Mouse (Mus musculus): ENCODE data around the gene Bcl2. TPM values are rescaled to one million over a fixed set of nuclear protein-coding genes. Genes with fewer than 3 reads are reported as not detected.
A peak's percentile ranks its signal among the peaks of the same experiment; 100 is the strongest.

Gene Bcl2
- total RNA-seq, 4 experiments from 2014 or later = 3.7 to 5.4 (median 4.2) TPM

GRCm38 (mm10) chr1:106714530-106714981 is 482 bp upstream of the Bcl2 start:
- no peak for DNase-seq (ENCODE audit: low spot score)

GRCm38 (mm10) chr1:106712330-106712729 is 1.7 kb downstream of the Bcl2 start:
- peak; percentile 67 for DNase-seq (ENCODE audit: low spot score)

- no peak for DNase-seq (ENCODE audit: low spot score)
Observed at GRCm38 (mm10) chr1:106711356-106712125, 2.5 kb downstream of the Bcl2 start.

- no peak for DNase-seq (ENCODE audit: low spot score)
Observed at GRCm38 (mm10) chr1:106710202-106710601, 3.9 kb downstream of the Bcl2 start.

- no peak for DNase-seq (ENCODE audit: low spot score)
Observed at GRCm38 (mm10) chr1:106707036-106707880, 6.8 kb downstream of the Bcl2 start.

- no peak for DNase-seq (ENCODE audit: low spot score)
Observed at GRCm38 (mm10) chr1:106703183-106703582, 10.9 kb downstream of the Bcl2 start.

- no peak for DNase-seq (ENCODE audit: low spot score)
Observed at GRCm38 (mm10) chr1:106702471-106703175, 11.5 kb downstream of the Bcl2 start.

GRCm38 (mm10) chr1:106700520-106701114 is 13.5 kb downstream of the Bcl2 start:
- DNase-seq (ENCODE audit: low spot score) = no peak

- no peak for DNase-seq (ENCODE audit: low spot score)
Observed at GRCm38 (mm10) chr1:106696472-106696871, 17.6 kb downstream of the Bcl2 start.

- no peak for DNase-seq (ENCODE audit: low spot score)
Observed at GRCm38 (mm10) chr1:106695649-106696048, 18.4 kb downstream of the Bcl2 start.

- no peak for DNase-seq (ENCODE audit: low spot score)
Observed at GRCm38 (mm10) chr1:106694316-106694715, 19.8 kb downstream of the Bcl2 start.

- no peak for DNase-seq (ENCODE audit: low spot score)
Observed at GRCm38 (mm10) chr1:106692599-106692998, 21.5 kb downstream of the Bcl2 start.

GRCm38 (mm10) chr1:106690887-106691286 is 23.2 kb downstream of the Bcl2 start:
- DNase-seq (ENCODE audit: low spot score) = no peak

- no peak for DNase-seq (ENCODE audit: low spot score)
Observed at GRCm38 (mm10) chr1:106688161-106688516, 25.9 kb downstream of the Bcl2 start.

GRCm38 (mm10) chr1:106687435-106688160 is 26.5 kb downstream of the Bcl2 start:
- no peak for DNase-seq (ENCODE audit: low spot score)

GRCm38 (mm10) chr1:106685702-106686101 is 28.4 kb downstream of the Bcl2 start:
- no peak for DNase-seq (ENCODE audit: low spot score)

GRCm38 (mm10) chr1:106684546-106684945 is 29.5 kb downstream of the Bcl2 start:
- no peak for DNase-seq (ENCODE audit: low spot score)

- DNase-seq (ENCODE audit: low spot score) = no peak
Observed at GRCm38 (mm10) chr1:106682829-106683228, 31.2 kb downstream of the Bcl2 start.

GRCm38 (mm10) chr1:106679800-106680515 is 34.1 kb downstream of the Bcl2 start:
- no peak for DNase-seq (ENCODE audit: low spot score)

- no peak for DNase-seq (ENCODE audit: low spot score)
Observed at GRCm38 (mm10) chr1:106678060-106678478, 36.0 kb downstream of the Bcl2 start.
